Mouse (Mus musculus) brain, embryonic 14.5 days (tissue): ENCODE data around the gene Rasgef1b. TPM values are rescaled to one million over a fixed set of nuclear protein-coding genes. Genes with fewer than 3 reads are reported as not detected.
A peak's percentile ranks its signal among the peaks of the same experiment; 100 is the strongest.

Source experiments
- DNase-seq: peaks from one replicate; pipeline ENCODE4 v3.0.0-alpha.2; 2011; ENCODE audit warnings: low read depth
- CTCF ChIP-seq: fragments of 200-500 bp; IDR thresholded peaks from 2 replicates; pipeline ENCODE4 v1.5.1; 2012; ENCODE audit warnings: inconsistent platforms, mild to moderate bottlenecking, moderate library complexity, borderline replicate concordance; ENCODE audit not compliant: insufficient read depth, insufficient read length; ENCODE audit errors: extremely low read depth
- POLR2A ChIP-seq: fragments of 200-500 bp; IDR thresholded peaks from 2 replicates; pipeline ENCODE4 v1.6.1; 2012; ENCODE audit warnings: mild to moderate bottlenecking, inconsistent platforms, borderline replicate concordance; ENCODE audit not compliant: poor library complexity, insufficient read depth, insufficient read length, severe bottlenecking; ENCODE audit errors: extremely low read depth
- polyA plus RNA-seq: library from polyadenylated mRNA; depleted of rRNA; stranded (reverse); fragments of >200 nt; gene quantifications from 2 replicates; pipeline ENCODE4 v1.2.3, GENCODE M21; 2012

Rasgef1b gene
- polyA plus RNA-seq, 1 experiment: 37.4 TPM

- peak; percentile 60 for DNase-seq
- no peak for TF ChIP-seq CTCF
- no peak for TF ChIP-seq POLR2A
These were observed 246.3 kb downstream of the Rasgef1b start for GRCm38 (mm10) chr5:99482524-99482923.

- DNase-seq: no peak
- TF ChIP-seq POLR2A (no peak), CTCF (no peak)
These were observed 246.8 kb downstream of the Rasgef1b start for GRCm38 (mm10) chr5:99482016-99482415.

- TF ChIP-seq POLR2A (no peak), CTCF (no peak)
These were observed 248.5 kb downstream of the Rasgef1b start for GRCm38 (mm10) chr5:99480078-99481031.

GRCm38 (mm10) chr5:99479263-99480077, 249.4 kb downstream of the Rasgef1b start:
- TF ChIP-seq CTCF: peak; percentile 17; the same call in 1 of the 2 replicates
- no peak for TF ChIP-seq POLR2A
- peak; percentile 98 for DNase-seq

More at GRCm38 (mm10) chr5:99480078-99481031, 248.5 kb downstream of the Rasgef1b start:
- DNase-seq: peak; percentile 83

- no peak for TF ChIP-seq POLR2A
- no peak for TF ChIP-seq CTCF
- peak; percentile 73 for DNase-seq
These were observed 250.1 kb downstream of the Rasgef1b start for GRCm38 (mm10) chr5:99478716-99479115.

- no peak for DNase-seq
- TF ChIP-seq POLR2A (no peak), CTCF (no peak)
These were observed 251.4 kb downstream of the Rasgef1b start for GRCm38 (mm10) chr5:99477420-99477815.

GRCm38 (mm10) chr5:99476640-99477419, 252.0 kb downstream of the Rasgef1b start:
- DNase-seq: no peak
- TF ChIP-seq POLR2A (no peak), CTCF (no peak)

GRCm38 (mm10) chr5:99472607-99473335, 256.1 kb downstream of the Rasgef1b start:
- no peak for TF ChIP-seq POLR2A
- no peak for TF ChIP-seq CTCF
- peak; percentile 31 for DNase-seq

GRCm38 (mm10) chr5:99471790-99472189, 257.1 kb downstream of the Rasgef1b start:
- peak; percentile 54 for DNase-seq
- TF ChIP-seq POLR2A (no peak), CTCF (no peak)

GRCm38 (mm10) chr5:99470613-99471012, 258.3 kb downstream of the Rasgef1b start:
- TF ChIP-seq POLR2A: no peak
- TF ChIP-seq CTCF: no peak
- DNase-seq: no peak

GRCm38 (mm10) chr5:99459007-99459406, 269.9 kb downstream of the Rasgef1b start:
- no peak for DNase-seq
- TF ChIP-seq POLR2A: no peak
- no peak for TF ChIP-seq CTCF
